Mouse (Mus musculus): ENCODE measurements around the gene Tmem132c.
A peak's percentile ranks its signal among the peaks of the same experiment; 100 is the strongest.

Gene Tmem132c

DNA sequence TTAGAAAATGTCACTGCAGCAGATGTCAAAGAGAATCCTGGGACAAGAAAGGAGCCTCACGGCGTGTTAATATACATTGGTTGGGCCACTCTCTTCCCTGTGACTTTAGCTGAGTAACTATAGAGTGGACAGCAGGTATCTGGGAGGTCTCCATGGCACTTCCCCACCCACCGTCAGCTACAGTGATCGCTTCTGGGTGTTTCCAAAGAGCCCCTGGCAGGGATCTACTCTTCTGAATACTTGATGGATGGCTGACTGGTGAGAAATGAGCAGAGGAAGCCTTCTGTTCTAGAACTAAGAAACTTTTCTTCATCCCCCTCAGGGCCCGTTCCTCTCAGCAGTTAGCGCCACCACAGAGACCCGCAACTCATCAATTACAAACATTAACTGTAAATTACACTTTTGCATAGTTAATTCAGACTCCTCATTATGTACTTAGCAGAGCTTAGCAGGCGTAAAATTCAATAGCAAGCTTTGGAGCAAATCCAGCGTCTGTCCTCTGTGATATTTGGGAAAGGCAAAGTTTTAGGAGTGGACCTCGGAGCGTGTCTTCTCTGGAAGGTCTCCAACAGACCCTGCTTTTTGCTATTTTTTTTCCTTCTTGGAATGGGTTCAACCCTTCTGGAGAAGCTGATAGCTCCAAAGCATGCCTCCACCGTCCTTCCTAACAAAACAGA, 257.7 kb downstream of the Tmem132c start:
- no peak for DNase-seq

DNA sequence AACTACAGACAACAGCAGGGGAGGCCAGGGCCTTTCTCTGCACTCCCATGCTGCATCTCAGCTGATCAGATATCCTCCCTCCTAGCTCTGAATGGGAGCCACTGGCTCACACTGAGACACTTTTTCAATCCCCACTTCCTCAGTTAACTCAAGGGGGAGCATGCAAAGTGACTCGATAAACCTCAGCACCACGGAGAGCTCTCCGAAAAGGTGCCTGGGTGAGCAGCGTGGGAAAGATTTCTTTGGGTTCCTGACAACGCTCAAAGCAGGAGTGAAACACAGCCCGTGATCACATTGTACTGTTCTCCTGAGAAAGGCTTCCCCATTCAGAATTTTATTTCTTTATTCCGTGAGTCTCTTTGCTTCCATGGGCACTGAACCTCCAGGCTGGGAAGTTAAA, 261.2 kb downstream of the Tmem132c start:
- DNase-seq: no peak

DNA sequence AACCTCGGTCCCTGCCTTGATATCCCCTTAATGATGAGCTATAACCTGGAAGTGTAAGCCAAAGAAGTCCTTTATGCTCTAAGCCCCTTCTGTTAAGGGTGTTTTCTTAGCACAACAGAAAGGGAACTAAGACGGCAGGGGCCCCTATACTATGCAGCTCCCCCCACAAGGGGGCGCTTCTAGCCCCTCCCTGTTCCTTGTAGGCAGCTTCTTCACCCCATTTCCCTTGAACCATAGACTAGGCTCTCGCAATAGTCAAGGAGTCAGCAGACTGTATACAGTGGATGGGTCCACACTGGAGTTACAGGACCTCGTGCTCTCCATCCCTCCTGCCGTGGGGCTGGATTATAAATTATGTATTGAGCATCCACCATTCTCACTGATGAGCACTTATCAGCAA, 264.1 kb downstream of the Tmem132c start:
- no peak for DNase-seq

DNA sequence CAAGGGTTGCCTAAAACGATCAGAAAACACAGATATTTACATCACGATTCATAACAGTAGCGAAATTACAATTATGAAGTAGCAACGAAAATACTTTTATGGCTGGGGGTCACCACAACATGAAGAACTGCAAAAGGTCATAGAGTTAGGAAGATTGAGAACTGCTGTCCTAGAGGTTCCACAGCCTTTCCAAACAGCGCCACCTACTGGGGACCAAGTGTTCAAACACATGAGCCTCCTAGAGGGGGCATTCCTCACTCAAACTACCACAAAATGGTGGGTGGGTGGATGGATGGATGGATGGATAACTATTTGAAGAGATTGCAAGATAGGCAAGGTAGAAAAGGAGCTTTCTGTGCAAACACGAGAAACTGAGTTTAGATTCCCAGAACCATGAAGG, 270.0 kb downstream of the Tmem132c start:
- DNase-seq: no peak

DNA sequence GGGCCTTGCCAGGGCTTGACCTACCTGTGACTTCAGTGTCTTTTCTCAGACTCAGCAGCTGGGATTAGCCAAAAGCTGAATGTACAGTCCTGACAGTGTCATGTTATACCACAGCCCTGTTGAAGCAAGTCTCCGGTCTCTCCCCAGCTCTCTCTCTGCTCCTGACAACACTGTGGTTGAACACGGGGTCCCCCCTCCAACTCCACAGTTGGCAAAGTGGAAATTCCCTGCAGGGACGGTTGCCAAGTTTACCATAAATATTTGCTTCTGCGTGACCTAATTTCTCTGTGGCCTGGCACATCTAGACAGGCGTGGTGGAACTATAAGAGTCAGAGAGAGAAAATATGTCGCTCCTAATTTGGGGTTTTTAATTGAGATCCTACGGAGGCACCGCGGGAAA, 274.4 kb downstream of the Tmem132c start:
- DNase-seq: no peak

DNA sequence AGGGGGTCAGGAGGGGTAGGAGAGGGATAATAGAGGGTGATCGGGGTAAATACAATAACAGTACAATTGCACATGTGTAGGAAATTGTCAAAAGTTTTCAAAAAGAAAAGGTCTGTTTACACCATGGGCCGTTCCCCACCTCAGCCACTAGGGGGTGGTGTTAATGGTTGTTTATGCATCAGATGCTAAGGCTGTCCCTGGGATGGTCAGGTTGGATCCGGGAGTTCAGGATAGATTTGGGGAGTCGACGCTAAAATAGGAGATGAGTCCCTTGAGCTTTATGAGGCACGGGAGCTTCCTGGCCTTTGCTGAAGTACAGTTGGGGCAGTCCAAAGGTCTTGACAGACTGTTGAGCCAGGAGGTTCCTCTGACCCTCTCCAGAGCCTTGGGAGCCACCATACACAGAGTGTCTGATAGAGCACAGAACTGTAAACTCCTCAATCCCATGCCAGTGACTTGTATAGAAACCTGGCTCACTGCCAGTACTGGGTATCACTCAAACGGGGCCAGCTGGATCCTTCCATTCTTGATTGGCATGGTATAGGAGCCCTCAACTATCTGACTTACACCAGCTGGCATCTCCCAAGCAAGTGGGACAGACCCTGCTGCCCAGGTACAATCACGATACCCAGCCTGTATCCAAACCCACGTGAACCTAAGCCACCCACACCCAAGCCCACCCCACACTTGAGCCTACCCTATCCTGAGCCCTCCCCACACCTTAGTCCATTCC, 281.3 kb downstream of the Tmem132c start:
- no peak for DNase-seq

DNA sequence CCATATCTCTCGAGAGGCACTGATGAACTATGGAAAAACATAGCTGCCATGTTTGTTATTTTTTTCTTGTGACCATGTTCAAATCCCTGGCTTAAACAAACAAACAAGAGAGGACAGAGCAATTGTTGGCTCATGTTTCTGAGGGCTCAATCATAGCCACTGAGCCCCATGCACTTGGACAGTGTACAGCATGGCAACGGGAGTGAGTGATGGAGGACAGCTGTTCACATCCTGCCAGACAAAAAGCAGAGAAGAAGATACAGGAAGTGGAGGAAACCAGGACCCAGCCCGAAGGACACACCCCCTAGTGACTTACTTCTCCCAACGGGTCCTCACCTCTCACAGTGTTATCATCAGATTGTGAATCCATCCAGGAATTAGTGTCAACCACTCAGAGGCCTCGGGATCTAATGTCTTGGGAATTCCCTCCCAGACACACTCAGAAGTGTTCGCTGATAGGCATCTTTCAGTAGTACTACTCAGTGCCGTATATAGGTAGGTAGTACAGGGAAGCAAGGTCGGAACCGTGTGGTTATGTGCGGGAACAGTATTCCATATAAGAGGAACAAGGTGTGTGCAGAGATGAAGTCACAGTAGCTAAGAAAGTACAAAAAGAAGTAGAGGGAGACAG, 285.9 kb downstream of the Tmem132c start:
- DNase-seq: peak; percentile 4

DNA sequence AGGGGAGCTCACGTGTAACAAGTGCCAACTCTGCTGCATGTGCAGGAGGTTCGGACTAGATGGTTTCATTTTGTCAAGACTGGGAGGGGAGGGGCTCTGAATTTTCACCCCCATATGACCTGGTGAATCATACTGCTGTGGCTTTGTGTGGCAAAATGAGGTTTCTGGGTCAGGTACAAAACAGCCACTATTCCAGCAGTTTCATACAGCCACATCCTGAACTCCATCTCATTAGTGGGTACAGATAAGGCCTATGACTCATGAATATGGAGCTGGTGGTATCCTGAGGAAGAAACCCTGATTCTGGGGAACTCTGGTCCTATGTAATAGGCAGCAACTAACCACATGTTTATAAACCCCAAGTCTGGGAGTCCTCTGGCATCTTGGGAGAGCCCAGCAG, 295.9 kb downstream of the Tmem132c start:
- DNase-seq: no peak

DNA sequence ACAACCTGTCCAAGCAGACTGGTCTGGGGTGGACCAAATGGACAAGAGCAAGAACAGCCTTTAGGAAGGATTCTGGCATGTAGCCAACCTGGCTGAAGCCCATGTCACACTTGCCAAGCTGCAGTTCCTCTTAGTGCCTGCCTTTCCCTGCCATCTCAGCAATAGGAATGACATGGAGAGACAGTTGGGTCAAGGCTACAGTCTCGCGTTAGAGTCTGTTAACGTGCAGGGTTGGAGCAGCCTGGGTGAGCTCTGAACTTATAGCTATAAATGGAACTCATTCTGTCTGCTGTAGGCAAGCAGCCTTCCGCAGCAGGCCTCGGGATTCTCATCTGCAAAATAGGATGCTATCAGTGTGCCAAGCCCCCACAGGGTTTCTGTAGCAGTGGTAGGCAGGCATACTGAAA, 305.0 kb downstream of the Tmem132c start:
- DNase-seq: peak; percentile 74

DNA sequence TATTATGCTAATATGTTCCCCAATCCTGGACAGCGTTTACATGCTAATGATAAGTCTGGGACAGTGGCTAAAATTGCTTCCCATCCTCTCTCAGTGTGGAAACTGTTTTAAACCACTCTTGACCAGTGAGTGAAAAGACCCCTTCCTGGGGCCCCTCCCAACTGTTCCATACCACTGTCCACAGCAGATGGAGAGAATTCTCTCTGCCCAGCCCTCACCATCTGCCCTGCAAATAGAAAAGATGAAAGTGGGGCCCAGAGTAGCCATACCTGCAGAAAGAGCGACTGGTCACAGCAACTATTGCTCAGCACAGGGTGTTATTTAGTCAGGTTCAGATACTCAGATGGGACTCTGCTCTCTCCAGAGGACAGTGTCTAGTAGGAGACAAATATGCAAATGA, 306.5 kb downstream of the Tmem132c start:
- DNase-seq: peak; percentile 53

DNA sequence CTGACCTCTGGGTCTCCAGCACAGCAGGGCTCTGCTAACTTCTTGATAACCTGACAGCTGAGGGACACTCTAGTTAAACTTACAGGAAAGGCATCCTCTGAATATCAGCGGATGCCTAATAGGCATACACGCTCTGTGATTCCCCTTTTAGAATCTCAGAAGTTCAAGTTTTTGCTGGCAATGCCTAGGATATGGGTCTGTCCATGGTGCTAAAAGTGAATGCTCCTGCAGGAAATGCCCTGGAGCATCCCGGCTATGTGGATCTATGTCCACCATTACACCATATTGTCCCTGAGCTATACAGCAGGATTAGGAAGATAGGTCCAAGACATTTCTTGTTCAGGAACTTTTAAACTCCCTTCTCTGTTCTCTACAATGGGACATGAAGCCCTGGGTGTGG, 319.5 kb downstream of the Tmem132c start:
- DNase-seq: no peak

DNA sequence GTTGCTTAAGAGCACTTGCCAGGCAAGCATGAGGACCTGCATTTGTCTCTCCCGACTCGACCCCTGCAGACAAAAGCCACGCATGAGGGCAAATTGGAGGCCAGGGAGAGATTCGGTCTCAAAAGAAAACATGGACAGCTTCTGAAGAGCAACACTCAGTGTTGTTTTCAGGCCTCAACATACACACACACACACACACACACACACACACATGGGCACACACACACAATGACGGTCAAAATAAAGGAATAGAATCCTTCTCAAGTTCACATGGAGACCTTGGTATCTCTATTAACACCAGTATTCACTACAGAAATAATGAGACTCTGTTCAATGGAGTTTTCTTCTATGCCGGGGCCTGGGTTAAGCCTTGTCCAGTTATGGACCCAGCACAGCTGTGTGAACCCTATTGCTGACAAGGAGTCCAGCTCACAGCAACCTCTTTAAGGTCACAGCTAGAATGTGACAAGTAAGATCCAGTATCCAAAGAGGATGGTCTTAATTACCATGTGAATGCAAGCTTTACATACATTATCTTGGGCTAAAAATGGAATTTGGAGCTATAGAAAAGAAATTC, 325.6 kb downstream of the Tmem132c start:
- DNase-seq: no peak

DNA sequence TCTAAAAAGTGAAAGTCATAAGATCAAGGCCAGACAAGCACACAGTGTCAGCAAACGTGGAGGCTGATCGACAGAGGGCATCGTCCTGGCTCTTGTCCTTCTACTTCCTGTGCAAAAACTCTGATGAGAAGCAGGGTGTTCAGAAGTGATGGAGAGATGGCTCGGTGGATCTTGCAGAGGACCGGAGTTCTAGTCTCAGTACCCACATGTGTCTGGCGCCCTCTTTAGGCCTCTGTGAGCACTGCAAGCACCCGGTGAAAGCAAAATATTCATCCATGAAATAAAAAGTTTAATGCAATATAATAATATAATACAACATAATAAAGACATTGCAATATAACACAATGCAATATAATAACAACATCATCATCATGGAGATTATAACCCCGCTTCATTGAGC, 335.8 kb downstream of the Tmem132c start:
- DNase-seq: no peak

DNA sequence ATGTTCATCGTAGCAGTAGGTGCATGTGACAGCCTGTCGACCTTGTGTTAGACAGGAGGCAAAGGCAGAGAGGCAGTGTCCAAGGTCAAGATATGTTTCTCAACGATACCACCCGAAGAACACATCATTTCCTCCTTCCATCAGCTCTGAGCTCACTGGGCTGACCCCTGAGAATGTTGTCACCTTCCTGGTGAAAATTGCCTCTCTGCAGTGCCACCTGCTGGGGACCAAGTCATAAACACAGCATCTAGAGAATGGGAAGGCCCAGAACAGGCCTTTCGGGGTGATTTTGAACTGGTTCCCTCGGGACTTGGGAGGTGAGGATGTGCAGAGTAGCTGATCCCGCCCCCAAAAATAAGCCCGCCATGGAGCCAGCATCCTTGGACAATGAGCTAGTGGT, 342.1 kb downstream of the Tmem132c start:
- no peak for DNase-seq

DNA sequence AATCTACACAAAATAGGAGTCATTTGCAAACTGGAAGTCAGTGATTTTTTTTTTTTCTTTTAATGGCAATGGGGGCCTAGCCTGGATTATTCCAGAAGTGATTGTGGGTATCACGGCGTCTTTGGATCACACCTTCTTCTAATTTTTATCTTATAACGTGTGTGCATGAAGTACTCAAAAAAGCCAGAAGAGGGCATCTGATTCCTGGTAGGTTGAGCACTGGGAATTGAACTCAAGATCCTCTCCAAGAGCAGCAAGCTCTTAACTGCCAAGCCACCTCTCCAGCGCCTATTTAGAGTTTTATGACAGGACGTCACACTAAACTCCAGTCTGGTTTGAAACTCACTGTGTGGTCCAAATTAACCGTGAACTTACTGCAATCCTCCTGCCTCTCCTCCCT, 346.2 kb downstream of the Tmem132c start:
- DNase-seq: no peak

DNA sequence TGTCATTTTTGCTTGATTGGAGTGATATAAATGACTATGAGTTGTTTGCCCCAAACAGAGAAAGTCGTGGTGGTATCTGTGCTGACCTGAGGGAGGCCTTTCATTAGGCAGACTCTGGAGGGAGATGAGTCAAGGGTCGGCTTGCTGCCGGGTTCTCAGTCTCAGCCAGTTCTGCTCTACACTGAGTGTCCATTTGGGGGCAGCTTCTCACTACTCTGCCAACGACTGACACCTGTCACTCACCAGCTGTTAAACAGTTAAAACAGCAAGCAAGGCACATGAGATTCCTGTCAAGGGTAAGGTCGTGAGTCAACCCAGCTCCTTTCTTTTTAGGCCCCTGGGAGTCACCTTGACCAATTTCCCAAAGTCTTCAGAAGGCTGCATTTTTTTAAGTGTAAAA, 350.8 kb downstream of the Tmem132c start:
- no peak for DNase-seq

DNA sequence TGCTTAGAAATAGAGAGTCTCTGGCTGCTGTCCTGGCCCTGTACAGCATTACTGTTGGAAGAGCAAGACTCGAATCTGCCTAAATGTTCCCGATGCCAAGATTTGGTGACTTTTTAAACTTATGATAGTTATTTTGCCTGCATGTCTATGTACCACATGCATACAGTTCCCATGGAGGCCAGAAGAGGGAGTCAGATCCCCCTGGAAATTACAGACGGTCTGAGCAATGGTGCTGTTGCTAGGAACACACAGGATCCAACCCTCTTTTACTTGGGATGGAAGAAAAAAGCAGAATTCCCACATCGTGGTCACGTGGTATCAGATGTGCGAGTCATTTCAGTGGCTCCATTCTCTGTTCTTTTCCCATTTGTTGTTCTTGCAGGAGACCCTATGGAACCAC, 351.2 kb downstream of the Tmem132c start:
- no peak for DNase-seq

DNA sequence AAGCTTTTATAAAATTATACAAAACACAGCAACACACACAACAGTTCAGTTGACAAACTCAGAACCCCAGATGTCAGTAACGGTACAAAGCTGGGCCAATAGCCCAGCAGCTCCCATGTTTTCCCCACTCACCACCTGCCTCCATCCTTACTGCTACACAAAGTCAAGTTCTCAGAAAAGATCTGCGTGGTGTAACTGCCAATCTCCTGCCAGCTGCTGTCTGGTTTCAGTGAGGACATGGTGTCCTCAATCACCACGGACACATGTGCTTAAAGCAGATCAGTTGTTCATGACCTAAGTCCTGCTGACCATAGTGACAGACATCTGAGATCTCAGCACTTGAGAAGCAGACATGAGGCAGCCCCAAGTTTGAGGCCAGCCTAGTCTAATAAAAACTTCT, 354.1 kb downstream of the Tmem132c start:
- DNase-seq: no peak

DNA sequence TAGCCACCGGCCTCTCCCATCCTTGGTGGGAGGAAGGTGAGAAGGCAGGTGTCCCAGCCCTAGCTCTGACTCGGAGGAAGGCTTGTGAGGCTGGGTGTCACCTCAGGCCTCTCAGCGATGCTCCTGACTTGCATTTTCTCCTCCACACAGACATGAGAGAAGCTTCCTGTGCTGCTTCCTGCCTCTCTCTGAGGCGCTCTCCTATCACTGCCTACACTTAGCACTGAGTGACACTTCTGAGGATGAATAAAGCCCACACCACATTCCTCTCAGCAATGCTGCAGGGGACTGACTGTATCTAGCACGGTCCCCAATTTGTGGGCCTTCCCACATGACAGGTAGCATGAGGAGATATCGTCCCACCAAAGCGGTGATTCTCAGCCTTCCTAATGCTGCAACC, 355.3 kb downstream of the Tmem132c start:
- DNase-seq: no peak

DNA sequence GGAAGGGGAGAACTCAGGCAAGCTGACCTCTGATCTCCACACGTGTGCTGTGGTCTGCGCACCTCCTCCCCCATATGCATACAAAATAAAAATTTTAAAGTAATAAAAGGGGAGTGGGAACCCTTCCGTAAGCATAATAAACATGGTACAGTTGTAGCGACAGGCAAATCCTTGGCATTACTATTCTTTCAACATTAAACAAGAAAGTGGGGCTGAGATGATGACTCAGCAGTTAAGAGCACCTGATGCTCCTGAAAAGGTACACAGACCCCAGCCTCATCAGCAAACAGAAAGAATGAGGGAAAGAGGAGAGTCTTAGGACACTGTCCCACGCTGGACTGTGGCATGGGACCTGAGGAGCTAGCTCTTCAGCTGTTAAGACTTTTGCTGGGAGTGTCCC, 361.4 kb downstream of the Tmem132c start:
- no peak for DNase-seq

DNA sequence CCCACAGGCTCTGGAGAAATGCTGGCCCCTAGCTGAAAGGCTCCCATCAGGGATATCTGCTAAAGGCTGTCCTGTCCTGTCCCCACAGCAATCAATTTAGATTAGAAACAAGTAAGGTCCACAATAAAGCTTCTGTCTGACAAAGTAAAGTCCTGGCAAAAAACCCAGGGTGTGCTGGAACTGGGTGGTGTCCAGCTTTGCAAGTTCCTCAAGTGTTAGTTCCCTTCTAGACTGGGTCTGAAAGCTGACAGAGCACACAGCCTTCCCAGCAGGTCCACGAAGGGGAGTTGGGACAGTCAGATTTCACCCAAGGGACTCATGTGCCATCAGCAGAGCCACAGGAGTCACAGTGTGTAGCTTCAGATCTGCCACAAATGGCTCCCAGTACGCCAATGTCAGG, 365.9 kb downstream of the Tmem132c start:
- peak; percentile 94 for DNase-seq

DNA sequence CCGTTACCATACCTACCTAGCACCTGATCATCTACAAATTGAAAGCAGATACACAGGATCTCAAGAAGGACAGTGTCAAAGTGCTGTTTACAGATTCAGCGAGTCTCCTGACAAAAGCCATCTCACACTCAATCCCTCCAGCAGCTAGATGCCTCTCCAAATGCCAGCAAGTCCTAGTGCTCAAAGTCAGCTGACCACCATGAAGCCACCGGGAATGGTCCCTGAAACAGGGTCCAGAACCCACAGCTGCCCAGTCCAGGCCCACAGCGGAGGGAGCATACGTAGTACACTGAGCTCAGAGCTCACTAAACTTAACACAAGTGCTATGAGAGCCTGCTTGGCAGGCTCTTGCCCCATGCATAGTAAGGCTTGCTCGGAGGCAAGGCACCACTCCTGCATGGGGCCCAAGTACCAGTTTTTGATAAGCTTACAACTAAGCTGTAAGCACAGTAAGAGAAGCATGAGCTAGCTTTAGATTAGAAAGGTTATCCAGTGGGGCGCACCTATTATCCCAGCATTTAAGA, 367.6 kb downstream of the Tmem132c start:
- peak; percentile 92 for DNase-seq

DNA sequence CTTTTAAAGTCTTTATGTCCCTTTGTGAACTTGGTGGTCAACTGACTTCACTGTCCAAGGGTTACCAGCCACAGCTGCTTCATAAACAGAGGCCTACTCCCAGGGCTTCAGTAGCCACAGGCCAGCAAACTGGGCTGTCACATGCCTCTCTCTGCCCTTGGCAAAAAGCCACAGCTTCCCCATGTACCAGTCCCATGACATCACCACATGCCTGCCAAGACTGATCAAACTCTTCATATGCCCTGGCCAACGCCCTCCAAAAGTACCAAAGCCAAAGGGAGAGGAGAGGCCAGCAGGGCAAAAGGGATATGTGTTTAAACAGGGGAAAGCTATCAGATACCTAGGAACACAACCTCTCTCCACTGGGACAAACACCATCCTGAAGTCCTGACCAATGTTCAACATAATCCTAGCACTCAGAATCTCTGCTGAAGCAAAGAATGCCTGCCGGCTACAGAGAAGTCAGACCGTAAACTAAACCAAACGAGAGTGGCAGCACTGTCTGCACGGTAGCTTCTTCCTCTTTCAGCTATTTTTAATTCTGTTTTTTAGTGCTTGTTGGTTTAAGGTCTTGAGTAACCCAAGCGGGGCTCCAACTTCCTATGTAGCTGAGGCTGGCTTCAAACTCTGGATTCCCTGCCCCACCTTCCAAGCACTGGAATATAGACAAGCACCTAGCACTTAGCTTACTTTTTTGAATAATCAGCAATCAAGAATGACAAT, 369.3 kb downstream of the Tmem132c start:
- peak; percentile 99 for DNase-seq

All from heart, adult 11 months (tissue).